Mouse (Mus musculus) liver, postnatal 0 days (tissue): ENCODE measurements around the gene Cacng6.
"Not testable (repeated sequence)": the region's sequence is repeated elsewhere in the genome, so short reads cannot be mapped to it uniquely, and the experiment has no call there.

ENCODE experiments used
- CTCF ChIP-seq: sonication (generic); IDR thresholded peaks from 2 replicates; pipeline ENCODE4 v1.5.1; 2016; ENCODE audit warnings: antibody characterized with exemption, low read depth
- EP300 ChIP-seq: IDR thresholded peaks from 2 replicates; pipeline ENCODE4 v1.6.1; 2016; ENCODE audit warnings: antibody characterized with exemption, low read depth, mild to moderate bottlenecking

DNA sequence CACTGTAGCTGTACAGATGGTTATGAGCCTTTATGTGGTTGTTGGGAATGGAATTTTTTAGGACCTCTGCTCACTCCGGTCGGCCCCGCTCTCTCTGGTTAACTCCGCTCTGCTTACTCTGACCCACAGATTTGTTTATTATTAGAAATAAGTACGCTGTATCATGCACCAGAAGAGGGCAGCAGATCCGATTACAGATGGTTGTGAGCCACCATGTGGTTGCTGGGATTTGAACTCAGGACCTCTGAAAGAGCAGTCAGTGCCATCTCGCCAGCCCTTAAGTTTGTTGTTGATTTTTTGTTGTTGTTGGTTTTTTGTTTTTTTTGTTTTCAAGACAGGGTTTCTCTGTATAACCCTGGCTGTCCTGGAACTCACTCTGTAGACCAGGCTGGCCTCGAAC is 25.6 kb upstream of the Cacng6 start:
- not testable (repeated sequence) for TF ChIP-seq CTCF, EP300
